Mouse (Mus musculus): ENCODE measurements around the gene Fbln1. TPM values are rescaled to one million over a fixed set of nuclear protein-coding genes. Genes with fewer than 3 reads are reported as not detected.
"Not testable (repeated sequence)": the region's sequence is repeated elsewhere in the genome, so short reads cannot be mapped to it uniquely, and the experiment has no call there.

Fbln1 gene
- polyA plus RNA-seq, 1 experiment from 2014 or later: 267 TPM

- Histone ChIP-seq H3K4me1 (no peaks in the 10 kb centered on the region), H3K27ac (no peak overlapping the region), H3K4me3 (no peak overlapping the region), H3K36me3 (no peaks in the 10 kb centered on the region), H3K4me2 (no peak overlapping the region), H3K27me3 (no peaks in the 10 kb centered on the region), H3K9ac (no peak overlapping the region), H3K9me3 (no peaks in the 10 kb centered on the region)
- 76% methylated on average over 6 of the region's 6 CpGs for WGBS
- no peak for ATAC-seq (ENCODE audit: insufficient number of reproducible peaks, low FRiP score, low TSS enrichment, low read depth)
Measured at GRCm38 (mm10) chr15:85330024-85330423, 124.3 kb downstream of the Fbln1 start.

DNA sequence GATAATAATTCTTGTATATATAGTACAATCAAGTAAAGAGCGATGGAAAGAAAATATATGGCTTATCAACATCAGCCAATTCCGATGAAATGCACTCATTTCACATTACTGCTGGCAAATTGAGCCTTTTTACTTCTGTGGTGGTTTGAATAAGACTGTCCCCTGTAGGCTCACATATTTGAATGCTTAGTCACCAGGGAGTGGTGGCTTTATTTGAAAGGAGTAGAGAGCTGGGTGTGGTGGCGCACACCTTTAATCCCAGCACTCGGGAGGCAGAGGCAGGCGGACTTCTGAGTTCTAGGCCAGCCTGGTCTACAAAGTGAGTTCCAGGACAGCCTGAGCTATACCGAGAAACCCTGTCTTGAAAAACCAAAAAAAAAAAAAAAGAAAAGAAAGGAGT is 127.8 kb downstream of the Fbln1 start:
- H3K27me3 ChIP-seq; H3K9me3 ChIP-seq; H3K27ac ChIP-seq; ATAC-seq (ENCODE audit: insufficient number of reproducible peaks, low FRiP score, low TSS enrichment, low read depth); H3K4me3 ChIP-seq; H3K9ac ChIP-seq; H3K36me3 ChIP-seq; H3K4me2 ChIP-seq: not testable (repeated sequence)
- 88% methylated on average over 6 of the region's 6 CpGs for WGBS
- H3K4me1 ChIP-seq: peaks cover 13% of the 10 kb centered on the region

GRCm38 (mm10) chr15:85334234-85334633 is 128.5 kb downstream of the Fbln1 start:
- 52% methylated on average over 3 of the region's 3 CpGs for WGBS
- Histone ChIP-seq H3K27ac (no peak overlapping the region), H3K9me3 (no peaks in the 10 kb centered on the region), H3K9ac (no peak overlapping the region), H3K4me3 (no peak overlapping the region), H3K36me3 (no peaks in the 10 kb centered on the region), H3K4me1 (peaks cover 13% of the 10 kb centered on the region), H3K27me3 (no peaks in the 10 kb centered on the region), H3K4me2 (no peak overlapping the region)
- no peak for ATAC-seq (ENCODE audit: insufficient number of reproducible peaks, low FRiP score, low TSS enrichment, low read depth)

- H3K27ac ChIP-seq: peak within 1 kb of the TSS; percentile 99
- H3K36me3 ChIP-seq: no peaks in the 10 kb centered on the region
- H3K4me1 ChIP-seq: peaks cover 13% of the 10 kb centered on the region
- H3K9me3 ChIP-seq: no peaks in the 10 kb centered on the region
- H3K9ac ChIP-seq: peak within 1 kb of the TSS; percentile 68
- no peaks in the 10 kb centered on the region for H3K27me3 ChIP-seq
- peak within 1 kb of the TSS; percentile 57 for H3K4me2 ChIP-seq
- ATAC-seq (ENCODE audit: insufficient number of reproducible peaks, low FRiP score, low TSS enrichment, low read depth): peak; percentile 8; the same call in 1 of the 2 replicates
- peak within 1 kb of the TSS; percentile 79 for H3K4me3 ChIP-seq
- WGBS: 11% methylated on average over 13 of the region's 19 CpGs
Measured at GRCm38 (mm10) chr15:85335671-85336300, 130.0 kb downstream of the Fbln1 start, which contains the start of gene Atxn10. Gene Atxn10, plus strand, starts transcription at chr15:85336245.

Other genes with a start within 250 kb of the Fbln1 start
- gene 5031439G07Rik, start 217.4 kb upstream of the Fbln1 start, polyA plus RNA-seq (2015; fragmentation: Nextera tagmentation; extraction: Ambion mirVana): 8.1 and 8.7 TPM in 2 replicates
- gene Upk3a, start 188.8 kb upstream of the Fbln1 start, polyA plus RNA-seq (2015; fragmentation: Nextera tagmentation; extraction: Ambion mirVana): 0.14 TPM in 1 of 2 replicates, not detected in the other
- 20.4 and 21.1 TPM in 2 replicates for gene Fam118a, start 177.0 kb upstream of the Fbln1 start, polyA plus RNA-seq (2015; fragmentation: Nextera tagmentation; extraction: Ambion mirVana)
- gene Smc1b, start 74.0 kb upstream of the Fbln1 start, polyA plus RNA-seq (2015; fragmentation: Nextera tagmentation; extraction: Ambion mirVana): 0.17 and 0.22 TPM in 2 replicates
- gene Ribc2, start 73.9 kb upstream of the Fbln1 start, polyA plus RNA-seq (2015; fragmentation: Nextera tagmentation; extraction: Ambion mirVana): 0.36 and 0.42 TPM in 2 replicates
- gene Atxn10, start 130.3 kb downstream of the Fbln1 start, polyA plus RNA-seq (2015; fragmentation: Nextera tagmentation; extraction: Ambion mirVana): 283 and 286 TPM in 2 replicates

Data from limb, embryonic 15.5 days (tissue).